Mouse (Mus musculus): ENCODE data around the gene Htr2b.

- TF ChIP-seq EP300 (optimal IDR thresholded peaks at IDR 0.05) (no peak), CTCF (IDR thresholded peaks at IDR 0.05; ENCODE audit: low read depth) (no peak)
Observed at GRCm38 (mm10) chr1:86141081-86141480, 29.3 kb upstream of the Htr2b start.
